Mouse (Mus musculus) CH12F3 (cell line): Measurements from ENCODE around the gene Nog.

Experiments used
- in situ Hi-C: fragments of 300-500 bp; cut with MboI; formaldehyde crosslinking; loops from 2 replicates; pipeline ENCODE4 v1.14.3; 2020; ENCODE audit warnings: low sequenced_read_pairs

The Nog gene

GRCm38 (mm10) chr11:89269809-89270361 lies 32.2 kb downstream of the Nog start:
- in situ Hi-C loops, result no loop called here

DNA sequence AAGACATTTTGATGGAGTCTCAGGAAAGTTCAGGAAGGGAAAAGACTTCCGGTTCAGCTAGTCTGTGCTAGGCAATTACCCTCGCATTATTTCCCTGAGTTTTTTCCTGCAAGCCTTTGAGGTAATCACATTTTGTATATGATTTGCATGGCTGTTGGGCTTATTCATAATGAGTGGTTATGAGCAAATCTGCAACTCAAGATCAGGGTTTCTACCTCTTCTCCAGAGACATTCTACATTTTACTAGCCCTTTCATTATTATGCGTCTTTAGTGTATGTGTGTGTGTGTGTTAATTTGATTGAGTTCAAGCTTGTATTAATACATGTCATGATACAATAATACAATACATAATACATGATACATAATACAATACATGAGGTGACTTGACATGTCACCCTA lies 34.6 kb downstream of the Nog start:
- in situ Hi-C loops, result no loop called here

GRCm38 (mm10) chr11:89265080-89265479 lies 37.1 kb downstream of the Nog start:
- in situ Hi-C loops, result no loop called here

DNA sequence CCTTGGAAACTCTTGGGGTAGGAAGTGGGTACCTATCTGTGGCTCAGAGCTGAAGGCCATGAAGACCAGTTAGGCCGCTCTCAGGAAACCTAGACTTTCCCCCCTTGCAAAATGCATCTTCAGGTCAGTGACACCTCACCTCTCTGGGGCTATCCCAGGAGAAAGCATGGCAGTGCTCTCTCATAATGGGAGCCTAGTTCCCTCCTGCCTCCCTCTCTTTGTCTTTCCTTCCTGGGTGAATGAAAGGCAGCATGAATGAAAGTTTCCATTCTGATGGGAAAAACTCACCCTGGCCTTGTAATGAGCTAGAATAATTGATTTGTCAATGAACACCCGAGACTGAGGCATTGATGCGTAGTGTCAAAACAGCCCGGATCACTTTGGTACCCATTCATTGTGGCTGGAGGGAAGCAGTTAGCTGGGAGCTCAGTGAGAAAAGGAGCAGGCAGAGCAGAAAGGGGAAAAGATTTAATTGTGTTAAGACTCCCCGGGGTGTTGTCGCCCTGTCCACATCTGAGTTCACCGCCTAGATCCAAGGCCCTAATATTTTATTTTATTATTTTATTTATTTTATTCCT lies 42.7 kb downstream of the Nog start:
- in situ Hi-C loops, result no loop called here

DNA sequence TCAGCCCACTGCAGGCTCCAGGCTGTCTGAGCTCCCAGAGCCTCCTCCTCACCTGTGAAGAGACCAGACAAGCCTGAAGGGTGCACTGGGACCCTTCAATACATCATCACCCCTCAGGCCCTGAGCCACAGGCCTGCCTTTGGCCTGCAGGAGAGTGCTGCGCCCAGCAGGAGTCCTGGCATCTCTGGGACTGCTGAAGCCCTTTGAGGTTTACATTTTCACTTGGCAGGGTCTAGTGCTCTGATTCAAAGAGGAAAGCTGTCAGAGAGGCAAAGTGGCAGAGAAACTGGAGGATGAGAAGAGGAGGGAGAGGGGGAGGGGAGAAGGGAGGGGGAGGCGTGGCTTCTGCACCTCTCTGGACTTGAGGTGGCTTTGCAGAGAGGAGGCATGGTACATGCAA lies 44.2 kb downstream of the Nog start:
- in situ Hi-C loops, result no loop called here

DNA sequence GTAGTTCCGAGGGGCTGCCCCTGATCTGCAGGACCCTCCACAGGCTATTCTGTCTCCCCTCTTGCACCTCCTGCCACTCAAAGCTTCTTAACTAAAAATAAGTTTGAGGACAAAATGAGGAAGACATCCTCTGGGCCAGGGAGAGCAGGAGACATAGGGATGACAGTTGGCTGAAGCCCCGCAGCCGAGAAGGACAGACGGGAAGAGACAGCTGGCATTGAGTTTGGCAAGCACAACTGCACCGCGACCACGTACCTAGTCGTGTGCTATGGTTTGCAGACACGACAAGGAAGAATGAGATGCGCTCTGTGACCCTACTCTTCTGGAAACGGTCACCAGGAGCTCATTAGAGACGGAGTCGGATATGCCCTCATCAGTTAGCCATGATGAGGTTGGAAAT lies 48.2 kb downstream of the Nog start:
- in situ Hi-C loops, result no loop called here
